Mouse (Mus musculus) CH12.LX (cell line): ENCODE measurements at regions not wholly inside any gene's neighbourhood (a gene's known extent, or its start where the extent isn't known, plus 50 kb on each side); places are given as distances from the start of the nearest gene placed in this dataset.

ENCODE experiments used
- DNase-seq: peaks from one replicate; pipeline ENCODE4 v3.0.0-alpha.2; 2013; ENCODE audit errors: extremely low read depth
- H3K27ac ChIP-seq: 2 replicates; pipeline ENCODE4 v1.5.1; 2012; ENCODE audit warnings: low read depth, mild to moderate bottlenecking, control low read depth, moderate library complexity; ENCODE audit not compliant: insufficient read depth
- H3K27me3 ChIP-seq: replicated peaks from 2 replicates; pipeline ENCODE3; 2012; ENCODE audit warnings: inconsistent platforms
- H3K36me3 ChIP-seq, 2 experiments: replicated peaks in 1 of 2; 2 replicates each; pipeline versions ENCODE3 to v1.6.1; 2012; ENCODE audit warnings: inconsistent platforms in 1 of 2, low read length in 1 of 2, mild to moderate bottlenecking in 1 of 2, mixed read lengths in 1 of 2, moderate library complexity in 1 of 2; ENCODE audit not compliant: control insufficient read depth in 1 of 2, insufficient read depth in 1 of 2
- H3K4me1 ChIP-seq, 2 experiments: 2 replicates each; pipeline ENCODE4 v1.6.1; 2012; ENCODE audit warnings: inconsistent platforms in 1 of 2, moderate library complexity in 1 of 2; ENCODE audit not compliant: insufficient read depth in 2 of 2, control insufficient read depth in 1 of 2
- H3K4me2 ChIP-seq: 2 replicates; pipeline ENCODE4 v1.6.1; 2012; ENCODE audit warnings: low read depth, mild to moderate bottlenecking, control low read depth; ENCODE audit not compliant: poor library complexity, insufficient read depth, severe bottlenecking
- H3K4me3 ChIP-seq, 3 experiments: fragments of 150-350 bp in 1 of 3; sonication (generic) in 1 of 3; replicated peaks in 1 of 3; 2 replicates each; pipeline versions ENCODE3 to v1.5.1; 2011 to 2012; ENCODE audit warnings: low read depth in 2 of 3, low read length in 2 of 3, mild to moderate bottlenecking in 2 of 3, moderate library complexity in 2 of 3, control low read depth in 1 of 3, improper control_type of control experiment in 1 of 3, inconsistent platforms in 1 of 3, mixed read lengths in 1 of 3; ENCODE audit not compliant: poor library complexity in 1 of 3
- H3K79me2 ChIP-seq: replicated peaks from 2 replicates; pipeline ENCODE4 v1.6.1; 2012; ENCODE audit warnings: mild to moderate bottlenecking, moderate library complexity; ENCODE audit not compliant: control insufficient read depth, poor library complexity, insufficient read depth, severe bottlenecking; ENCODE audit errors: extremely low read depth
- H3K9ac ChIP-seq: 2 replicates; pipeline ENCODE4 v1.6.1; 2012; ENCODE audit warnings: low read depth, mild to moderate bottlenecking, control low read depth, moderate library complexity; ENCODE audit not compliant: insufficient read depth
- H3K9me3 ChIP-seq: replicated peaks from 2 replicates; pipeline ENCODE3; 2012; ENCODE audit warnings: low read length, inconsistent platforms, mixed read lengths
- BHLHE40 ChIP-seq: IDR thresholded peaks from 2 replicates; pipeline ENCODE4 v1.6.1; 2011; ENCODE audit warnings: mild to moderate bottlenecking, low read depth, low read length, improper control_type of control experiment
- CHD2 ChIP-seq: IDR thresholded peaks from 2 replicates; pipeline ENCODE4 v1.6.1; 2011; ENCODE audit warnings: low read length, improper control_type of control experiment
- ELF1 ChIP-seq: IDR thresholded peaks from 2 replicates; pipeline ENCODE4 v1.6.1; 2014; ENCODE audit warnings: low read depth, mild to moderate bottlenecking, inconsistent platforms, low read length, improper control_type of control experiment
- EP300 ChIP-seq: IDR thresholded peaks from 2 replicates; pipeline ENCODE4 v1.6.1; 2011; ENCODE audit warnings: low read length, improper control_type of control experiment
- HCFC1 ChIP-seq: IDR thresholded peaks from 2 replicates; pipeline ENCODE4 v1.6.1; 2012; ENCODE audit warnings: low read depth, mild to moderate bottlenecking, inconsistent platforms, low read length, improper control_type of control experiment
- JUND ChIP-seq: conservative IDR thresholded peaks from 2 replicates; pipeline ENCODE4 v1.6.1; 2011; ENCODE audit warnings: low read depth, low read length, improper control_type of control experiment
- MAX ChIP-seq: IDR thresholded peaks from 2 replicates; pipeline ENCODE4 v1.6.1; 2011; ENCODE audit warnings: low read length, improper control_type of control experiment
- MAZ ChIP-seq: IDR thresholded peaks from 2 replicates; pipeline ENCODE4 v1.6.1; 2012; ENCODE audit warnings: low read depth, mild to moderate bottlenecking, inconsistent platforms, low read length, improper control_type of control experiment, moderate library complexity
- MXI1 ChIP-seq: IDR thresholded peaks from 2 replicates; pipeline ENCODE4 v1.6.1; 2011; ENCODE audit warnings: mild to moderate bottlenecking, low read depth, low read length, improper control_type of control experiment
- MYC ChIP-seq: IDR thresholded peaks from 2 replicates; pipeline ENCODE4 v1.6.1; 2011; ENCODE audit warnings: low read depth, mild to moderate bottlenecking, improper control_type of control experiment, low read length
- PAX5 ChIP-seq: IDR thresholded peaks from 2 replicates; pipeline ENCODE4 v1.6.1; 2012; ENCODE audit warnings: low read length, inconsistent platforms, mixed read lengths
- POLR2AphosphoS2 ChIP-seq: IDR thresholded peaks from 2 replicates; pipeline ENCODE4 v1.6.1; 2011; ENCODE audit warnings: low read depth, low read length, improper control_type of control experiment
- RAD21 ChIP-seq: IDR thresholded peaks from 2 replicates; pipeline ENCODE4 v1.6.1; 2011; ENCODE audit warnings: low read depth, mild to moderate bottlenecking, low read length, improper control_type of control experiment, moderate library complexity
- RCOR1 ChIP-seq: conservative IDR thresholded peaks from 2 replicates; pipeline ENCODE4 v1.6.1; 2012; ENCODE audit warnings: low read depth, mild to moderate bottlenecking, inconsistent platforms, low read length, improper control_type of control experiment
- SIN3A ChIP-seq: IDR thresholded peaks from 2 replicates; pipeline ENCODE4 v1.6.1; 2012; ENCODE audit warnings: low read length, improper control_type of control experiment, inconsistent platforms
- SMC3 ChIP-seq: IDR thresholded peaks from 2 replicates; pipeline ENCODE4 v1.6.1; 2011; ENCODE audit warnings: low read depth, low read length, improper control_type of control experiment
- TBP ChIP-seq: conservative IDR thresholded peaks from 2 replicates; pipeline ENCODE4 v1.6.1; 2011; ENCODE audit warnings: low read depth, low read length, improper control_type of control experiment
- TCF12 ChIP-seq: IDR thresholded peaks from 2 replicates; pipeline ENCODE4 v1.6.1; 2014; ENCODE audit warnings: low read depth, mild to moderate bottlenecking, inconsistent platforms, low read length, improper control_type of control experiment
- UBTF ChIP-seq: IDR thresholded peaks from 2 replicates; pipeline ENCODE4 v1.6.1; 2012; ENCODE audit warnings: low read depth, mild to moderate bottlenecking, inconsistent platforms, low read length, improper control_type of control experiment, moderate library complexity
- USF1 ChIP-seq: IDR thresholded peaks from 2 replicates; pipeline ENCODE4 v1.6.1; 2014; ENCODE audit warnings: low read depth, mild to moderate bottlenecking, inconsistent platforms, low read length, improper control_type of control experiment
- USF2 ChIP-seq: conservative IDR thresholded peaks from 2 replicates; pipeline ENCODE4 v1.6.1; 2011; ENCODE audit warnings: low read depth, low read length, improper control_type of control experiment
- ZKSCAN1 ChIP-seq: IDR thresholded peaks from 2 replicates; pipeline ENCODE4 v1.6.1; 2012; ENCODE audit warnings: low read depth, inconsistent platforms, low read length, improper control_type of control experiment, borderline replicate concordance
- ZMIZ1 ChIP-seq: IDR thresholded peaks from 2 replicates; pipeline ENCODE4 v1.6.1; 2012; ENCODE audit warnings: low read depth, mild to moderate bottlenecking, inconsistent platforms, low read length, improper control_type of control experiment
- dilution Hi-C: fragments of 300-500 bp; cut with MboI; formaldehyde crosslinking; loops from 2 replicates; pipeline ENCODE4 v1.14.3; 2020; ENCODE audit warnings: low sequenced_read_pairs; ENCODE audit not compliant: extremely low pct_unique_long_range_greater_than_20kb, extremely low pct_ligation_motif_present
- in situ Hi-C: fragments of 300-500 bp; cut with MboI; formaldehyde crosslinking; loops from 3 replicates; pipeline ENCODE4 v1.14.3; 2019; ENCODE audit warnings: low sequenced_read_pairs, low pct_ligation_motif_present, low pct_unique_long_range_greater_than_20kb, mixed read lengths

DNA sequence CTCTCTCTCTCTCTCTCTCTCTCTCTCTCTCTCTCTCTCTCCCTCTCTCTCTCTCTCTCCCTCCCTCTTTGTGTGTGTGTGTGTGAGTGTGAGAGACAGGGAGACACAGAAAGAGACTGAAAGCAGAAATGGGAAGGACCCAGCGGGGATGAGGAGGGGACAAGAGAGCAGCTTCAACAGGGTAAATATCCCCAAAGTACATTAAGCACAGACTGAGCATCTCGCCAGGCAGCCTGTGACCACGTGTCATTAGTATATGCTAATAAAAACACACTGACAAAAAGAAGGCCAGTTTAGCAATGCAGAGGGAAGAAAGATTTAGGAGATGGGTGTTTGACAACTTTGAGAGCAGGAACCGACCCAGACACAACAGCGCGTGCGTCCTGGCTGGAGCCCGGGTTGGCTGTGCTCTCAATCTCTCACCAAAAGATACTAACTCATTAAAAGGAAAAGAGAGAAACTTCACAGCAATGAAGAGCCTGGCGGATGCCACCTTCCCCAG, 648.2 kb upstream of the 3110018I06Rik start:
- no peak overlapping the region for H3K27ac ChIP-seq
- H3K4me2 ChIP-seq, result no peak overlapping the region
- no peak overlapping the region for H3K9ac ChIP-seq
- dilution Hi-C loops, result no loop called here
- DNase-seq, result no peak
- TF ChIP-seq PAX5, result no peak
- TF ChIP-seq EP300, result no peak
- TF ChIP-seq, all 38 proteins: peak for 0
- no peak overlapping the region for H3K4me3 ChIP-seq
- no peaks in the 10 kb centered on the region for H3K36me3 ChIP-seq
- H3K79me2 ChIP-seq, result no peaks in the 10 kb centered on the region
- H3K9me3 ChIP-seq, result peaks cover 91% of the 10 kb centered on the region
- in situ Hi-C loops, result no loop called here
- no peaks in the 10 kb centered on the region for H3K27me3 ChIP-seq
- no peaks in the 10 kb centered on the region for H3K4me1 ChIP-seq

DNA sequence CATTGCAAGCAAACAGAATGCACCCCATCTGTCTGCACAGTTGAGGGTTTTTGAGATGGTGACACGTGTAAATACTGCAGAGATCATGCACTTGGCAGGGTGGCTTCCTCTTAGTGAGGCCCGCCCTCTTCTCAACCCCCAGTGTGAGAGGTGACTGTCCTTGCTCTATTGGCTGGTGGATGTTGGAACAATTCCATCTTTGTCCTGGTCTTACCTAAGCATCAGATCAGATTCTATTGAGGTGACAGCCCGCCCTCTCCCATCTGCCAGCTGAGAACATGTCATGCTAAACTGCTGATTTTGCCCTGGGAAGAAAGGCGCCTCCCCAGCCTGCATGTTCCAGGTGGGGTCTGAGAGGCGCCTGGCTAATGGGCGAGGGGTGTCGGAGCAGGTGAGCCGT, 646.4 kb upstream of the 3110018I06Rik start:
- TF ChIP-seq MAZ, result no peak
- TF ChIP-seq MAX, result no peak
- no peak for TF ChIP-seq HCFC1
- no peak for TF ChIP-seq TBP
- TF ChIP-seq USF2, result no peak
- TF ChIP-seq MXI1, result no peak
- TF ChIP-seq SIN3A, result no peak
- no peak for TF ChIP-seq UBTF
- TF ChIP-seq TCF12, result no peak
- TF ChIP-seq JUND, result no peak
- TF ChIP-seq ZMIZ1, result no peak
- TF ChIP-seq RAD21, result no peak
- no peak for TF ChIP-seq RCOR1
- dilution Hi-C loops, result no loop called here
- Histone ChIP-seq H3K9ac (no peak overlapping the region), H3K79me2 (no peaks in the 10 kb centered on the region), H3K4me1 (no peaks in the 10 kb centered on the region), H3K9me3 (peaks cover 91% of the 10 kb centered on the region), H3K36me3 (no peaks in the 10 kb centered on the region), H3K4me2 (no peak overlapping the region), H3K27ac (no peak overlapping the region), H3K27me3 (no peaks in the 10 kb centered on the region), H3K4me3 (no peak overlapping the region)
- in situ Hi-C loops, result no loop called here
- DNase-seq, result no peak

DNA sequence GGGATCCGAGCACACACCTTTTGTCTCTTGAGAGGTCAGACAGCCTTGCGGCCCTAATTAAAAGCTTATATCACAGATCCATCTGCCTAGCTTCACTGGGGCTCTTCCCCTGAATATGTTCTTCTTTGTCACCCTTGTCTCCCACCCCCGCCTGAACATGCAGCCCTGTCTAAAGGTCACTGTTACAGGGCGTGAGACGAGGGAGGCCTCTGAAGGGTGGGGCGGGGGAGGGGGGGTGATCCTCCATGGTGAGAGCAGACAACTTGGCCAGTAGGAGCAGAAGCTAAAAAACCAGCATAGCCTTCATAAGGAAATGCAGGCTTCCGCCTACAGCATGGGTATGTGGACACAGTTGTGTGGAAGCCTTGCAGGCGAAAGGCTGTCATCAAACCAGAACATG, 646.0 kb upstream of the 3110018I06Rik start:
- in situ Hi-C loops, result no loop called here
- no peak for DNase-seq
- dilution Hi-C loops, result no loop called here
- H3K4me3 ChIP-seq, result no peak overlapping the region
- H3K4me1 ChIP-seq, result no peaks in the 10 kb centered on the region
- H3K9me3 ChIP-seq, result peaks cover 91% of the 10 kb centered on the region
- no peak overlapping the region for H3K27ac ChIP-seq
- TF ChIP-seq ZMIZ1 (no peak), MYC (no peak), POLR2AphosphoS2 (no peak), ELF1 (no peak), MAX (no peak), USF1 (no peak), BHLHE40 (no peak), PAX5 (no peak), SMC3 (no peak), ZKSCAN1 (no peak), CHD2 (no peak)
- H3K79me2 ChIP-seq, result no peaks in the 10 kb centered on the region
- no peak overlapping the region for H3K9ac ChIP-seq
- no peak overlapping the region for H3K4me2 ChIP-seq
- no peaks in the 10 kb centered on the region for H3K36me3 ChIP-seq
- no peaks in the 10 kb centered on the region for H3K27me3 ChIP-seq
